10 mouse cellular contexts compared by ENCODE assay signal in the genomic region with DNA sequence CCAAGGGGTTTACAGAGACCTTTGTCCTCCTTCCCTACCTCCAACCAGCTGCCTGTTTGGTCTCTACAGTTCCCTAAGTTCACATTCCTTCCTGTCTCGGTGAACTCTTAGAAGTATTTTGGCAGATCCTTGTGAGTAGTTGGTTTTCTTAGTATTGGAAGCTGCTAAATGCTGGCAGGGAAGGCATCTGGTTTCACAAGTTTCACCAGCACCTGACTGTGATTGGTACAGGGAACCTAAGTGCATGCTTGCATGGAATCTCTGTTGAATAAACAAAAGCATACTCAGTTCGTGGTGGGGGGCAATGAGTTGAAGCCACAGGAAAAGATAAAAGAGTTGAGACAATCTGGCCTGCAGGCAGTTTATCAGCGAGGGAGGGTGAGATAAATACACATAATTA. TPM values are rescaled to one million over a fixed set of nuclear protein-coding genes. Genes with fewer than 3 reads are reported as not detected.
A peak's percentile ranks its signal among the peaks of the same experiment; 100 is the strongest.
DNase-seq lines count a peak whose midpoint lies in the region; ATAC-seq and TF ChIP-seq lines count a peak whose summit lies in the region.
"Had no signal": no experiment of that assay in that cellular context is flagged by ENCODE, and none has a peak within 500 bp of the region (broad histone marks: within the 10 kb centered on the region; RNA-seq: fewer than 3 reads in every experiment).

No protein-coding gene starts in this region.

- no peaks in the 10 kb centered on the region for H3K36me3 ChIP-seq in lung, postnatal 0 days (ENCODE audit: insufficient read depth, low read length)
- H3K36me3 ChIP-seq in stomach, postnatal 0 days (ENCODE audit: control insufficient read depth, insufficient read depth, low read length), result no peaks in the 10 kb centered on the region
- H3K36me3 ChIP-seq: embryonic facial prominence, embryonic 12.5 days had no signal

- H3K9ac ChIP-seq in lung, postnatal 0 days (replicated peaks; ENCODE audit: low read depth), result no peak overlapping the region
- no peak overlapping the region for H3K9ac ChIP-seq in stomach, postnatal 0 days (ENCODE audit: low read length)
- H3K9ac ChIP-seq: embryonic facial prominence, embryonic 12.5 days had no signal

- DNase-seq in lung, postnatal 0 days (ENCODE audit: low spot score), result peak; percentile 28
- no peak for DNase-seq in lung, postnatal 4 days
- DNase-seq in embryo, embryonic 11 days, result peak; percentile 49
- peak; percentile 38 for DNase-seq in kidney, adult 9 months
- DNase-seq in stomach, postnatal 0 days (ENCODE audit: low spot score), result no peak
- DNase-seq in cerebellum, postnatal 36 days, result no peak
- DNase-seq: heart, postnatal 4 days had no signal

- peak; percentile 55; the same call in 1 of the 2 replicates for ATAC-seq in lung, postnatal 0 days
- ATAC-seq in stomach, postnatal 0 days (ENCODE audit: low FRiP score, low TSS enrichment), result peak; percentile 47
- ATAC-seq in frontal cortex, adult (ENCODE audit: low TSS enrichment), result no peak

- no peaks in the 10 kb centered on the region for H3K4me1 ChIP-seq in lung, postnatal 0 days (ENCODE audit: insufficient read depth, low read depth, low read length)
- H3K4me1 ChIP-seq in stomach, postnatal 0 days (replicated peaks; ENCODE audit: control insufficient read depth, insufficient read depth), result no peaks in the 10 kb centered on the region

- no peak overlapping the region for H3K4me3 ChIP-seq in lung, postnatal 0 days (ENCODE audit: low read depth, low read length)
- H3K4me3 ChIP-seq in stomach, postnatal 0 days (ENCODE audit: low read depth, low read length), result no peak overlapping the region
- H3K4me3 ChIP-seq: embryonic facial prominence, embryonic 12.5 days had no signal

- H3K4me2 ChIP-seq in lung, postnatal 0 days (replicated peaks; ENCODE audit: low read depth, low read length), result no peak overlapping the region
- H3K4me2 ChIP-seq in stomach, postnatal 0 days (replicated peaks; ENCODE audit: low read depth), result peak overlapping the region; percentile 3; the same call in 1 of the 2 replicates
- H3K4me2 ChIP-seq: embryonic facial prominence, embryonic 12.5 days had no signal

- TF ChIP-seq CTCF in lung, postnatal 0 days (IDR thresholded peaks at IDR 0.05), result no peak
- no peak for TF ChIP-seq CTCF in stomach, postnatal 0 days (IDR thresholded peaks at IDR 0.05; ENCODE audit: low read depth)

- no peak for TF ChIP-seq EP300 in lung, postnatal 0 days (IDR thresholded peaks at IDR 0.05)
- TF ChIP-seq EP300 in stomach, postnatal 0 days (optimal IDR thresholded peaks at IDR 0.05), result no peak

- H3K27me3 ChIP-seq in lung, postnatal 0 days (replicated peaks; ENCODE audit: insufficient read depth, low read length), result no peaks in the 10 kb centered on the region
- no peaks in the 10 kb centered on the region for H3K27me3 ChIP-seq in stomach, postnatal 0 days (ENCODE audit: control insufficient read depth, insufficient read depth, low read length)
- H3K27me3 ChIP-seq: embryonic facial prominence, embryonic 12.5 days had no signal

- WGBS in lung, postnatal 0 days, result 11% methylated on average over 3 of the region's 3 CpGs
- 13% methylated on average over 3 of the region's 3 CpGs for WGBS in stomach, postnatal 0 days

- H3K9me3 ChIP-seq in lung, postnatal 0 days (ENCODE audit: low read length), result no peaks in the 10 kb centered on the region
- H3K9me3 ChIP-seq in stomach, postnatal 0 days (ENCODE audit: control insufficient read depth, low read length), result no peaks in the 10 kb centered on the region
- H3K9me3 ChIP-seq: embryonic facial prominence, embryonic 12.5 days had no signal

- no peak overlapping the region for H3K27ac ChIP-seq in lung, postnatal 0 days (ENCODE audit: low read length)
- peak overlapping the region; percentile 59 for H3K27ac ChIP-seq in stomach, postnatal 0 days (replicated peaks)
- H3K27ac ChIP-seq: embryonic facial prominence, embryonic 12.5 days; macrophage had no signal

RNA-seq across cellular contexts. Expression of a gene that starts 7.4 kb away (rescaled TPM):
- polyA plus RNA-seq in lung, postnatal 0 days (2015; fragmentation: Nextera tagmentation; extraction: Ambion mirVana), result 15.9 and 23.6 TPM in 2 replicates
- 17.8 and 21.6 TPM in 2 replicates for polyA plus RNA-seq in stomach, postnatal 0 days (2015; fragmentation: Nextera tagmentation; extraction: Ambion mirVana)

Comparison
In these comparisons a context has a peak if more than half of its experiments do, and no peak if none do; other contexts are left out.
1. DNase-seq: peak in lung, postnatal 0 days (single experiment), embryo, embryonic 11 days (single experiment) and kidney, adult 9 months (single experiment); none in lung, postnatal 4 days (0 of 2), stomach, postnatal 0 days (single experiment) and cerebellum, postnatal 36 days (0 of 2).